Mouse (Mus musculus): Measurements from ENCODE around the gene Naalad2. TPM values are rescaled to one million over a fixed set of nuclear protein-coding genes. Genes with fewer than 3 reads are reported as not detected.
A peak's percentile ranks its signal among the peaks of the same experiment; 100 is the strongest.
"Not testable (repeated sequence)": the region's sequence is repeated elsewhere in the genome, so short reads cannot be mapped to it uniquely, and the experiment has no call there.

Gene Naalad2
- polyA plus RNA-seq (2012; rRNA removed) (0.16 and 0.21 TPM in 2 replicates), polyA plus RNA-seq (2014; fragmentation: Nextera tagmentation; extraction: Ambion mirVana) (0.35 and 0.50 TPM in 2 replicates)

GRCm38 (mm10) chr9:18402895-18403294 lies at the start of gene Naalad2:
TSS of gene Naalad2 (minus strand) at chr9:18402995.
- WGBS (ENCODE audit: insufficient replicate concordance), result 42% methylated on average over 2 of the region's 2 CpGs
- H3K27me3 ChIP-seq (ENCODE audit: control insufficient read depth, insufficient read depth, low read length); DNase-seq (ENCODE audit: low read depth in 3 of 3, low spot score in 3 of 3); H3K4me3 ChIP-seq (ENCODE audit: insufficient read depth in 1 of 2, low read depth in 2 of 2, low read length in 2 of 2); H3K4me1 ChIP-seq (replicated peaks; ENCODE audit: control insufficient read depth in 2 of 2, insufficient read depth in 2 of 2, low read length in 1 of 2); H3K9me3 ChIP-seq (ENCODE audit: control insufficient read depth, low read length); H3K9ac ChIP-seq (replicated peaks); H3K27ac ChIP-seq; ATAC-seq (ENCODE audit: insufficient read depth); H3K4me2 ChIP-seq (ENCODE audit: low read depth); H3K36me3 ChIP-seq (replicated peaks; ENCODE audit: control insufficient read depth, insufficient read depth, low read depth): not testable (repeated sequence)

GRCm38 (mm10) chr9:18431687-18432086 lies 28.9 kb upstream of the Naalad2 start:
- Histone ChIP-seq H3K9me3 (ENCODE audit: control insufficient read depth, low read length) (no peaks in the 10 kb centered on the region), H3K36me3 (replicated peaks; ENCODE audit: control insufficient read depth, insufficient read depth, low read depth) (no peaks in the 10 kb centered on the region), H3K27ac (no peak overlapping the region), H3K27me3 (ENCODE audit: control insufficient read depth, insufficient read depth, low read length) (no peaks in the 10 kb centered on the region), H3K4me3 (ENCODE audit: insufficient read depth in 1 of 2, low read depth in 2 of 2, low read length in 2 of 2) (no peak overlapping the region), H3K4me1 (replicated peaks; ENCODE audit: control insufficient read depth in 2 of 2, insufficient read depth in 2 of 2, low read length in 1 of 2) (no peaks in the 10 kb centered on the region), H3K9ac (replicated peaks) (no peak overlapping the region), H3K4me2 (ENCODE audit: low read depth) (no peak overlapping the region)
- DNase-seq (ENCODE audit: low read depth in 3 of 3, low spot score in 3 of 3), result no peak
- 69% methylated on average over 10 of the region's 10 CpGs for WGBS (ENCODE audit: insufficient replicate concordance)
- ATAC-seq (ENCODE audit: insufficient read depth), result no peak
- TF ChIP-seq EP300 (IDR thresholded peaks at IDR 0.05; ENCODE audit: low read depth) (no peak), CTCF (IDR thresholded peaks at IDR 0.05; ENCODE audit: low read depth) (no peak)

- no peak within 1 kb of the TSS for H3K27ac ChIP-seq
- H3K4me3 ChIP-seq (ENCODE audit: insufficient read depth in 1 of 2, low read depth in 2 of 2, low read length in 2 of 2), result no peak within 1 kb of the TSS
- no peaks in the 10 kb centered on the region for H3K4me1 ChIP-seq (replicated peaks; ENCODE audit: control insufficient read depth in 2 of 2, insufficient read depth in 2 of 2, low read length in 1 of 2)
- no peaks in the 10 kb centered on the region for H3K9me3 ChIP-seq (ENCODE audit: control insufficient read depth, low read length)
- H3K36me3 ChIP-seq (replicated peaks; ENCODE audit: control insufficient read depth, insufficient read depth, low read depth), result no peaks in the 10 kb centered on the region
- ATAC-seq (ENCODE audit: insufficient read depth) (no peak), DNase-seq (ENCODE audit: low read depth in 3 of 3, low spot score in 3 of 3) (no peak)
- H3K27me3 ChIP-seq (ENCODE audit: control insufficient read depth, insufficient read depth, low read length), result no peaks in the 10 kb centered on the region
- no peak within 1 kb of the TSS for H3K9ac ChIP-seq (replicated peaks)
- H3K4me2 ChIP-seq (ENCODE audit: low read depth), result no peak within 1 kb of the TSS
- TF ChIP-seq CTCF (IDR thresholded peaks at IDR 0.05; ENCODE audit: low read depth), result no peak
- TF ChIP-seq EP300 (IDR thresholded peaks at IDR 0.05; ENCODE audit: low read depth), result no peak
These were observed 27.6 kb upstream of the Naalad2 start, which contains the start of gene Mbd3l2 for GRCm38 (mm10) chr9:18430354-18430753. TSS of gene Mbd3l2 (plus strand) at chr9:18430654.

- peak in 1 of 3 experiments; percentile 1 for DNase-seq (ENCODE audit: low read depth in 3 of 3, low spot score in 3 of 3)
- not testable (repeated sequence) for H3K27me3 ChIP-seq (ENCODE audit: control insufficient read depth, insufficient read depth, low read length); H3K27ac ChIP-seq; H3K4me1 ChIP-seq (replicated peaks; ENCODE audit: control insufficient read depth in 2 of 2, insufficient read depth in 2 of 2, low read length in 1 of 2); H3K9ac ChIP-seq (replicated peaks); H3K4me3 ChIP-seq (ENCODE audit: insufficient read depth in 1 of 2, low read depth in 2 of 2, low read length in 2 of 2); ATAC-seq (ENCODE audit: insufficient read depth); H3K4me2 ChIP-seq (ENCODE audit: low read depth); H3K9me3 ChIP-seq (ENCODE audit: control insufficient read depth, low read length); H3K36me3 ChIP-seq (replicated peaks; ENCODE audit: control insufficient read depth, insufficient read depth, low read depth)
- 53% methylated on average over 4 of the region's 4 CpGs for WGBS (ENCODE audit: insufficient replicate concordance)
These were observed 9.6 kb upstream of the Naalad2 start for GRCm38 (mm10) chr9:18412371-18412770.

- H3K9me3 ChIP-seq (ENCODE audit: control insufficient read depth, low read length), result no peaks in the 10 kb centered on the region
- H3K4me2 ChIP-seq (ENCODE audit: low read depth), result no peak within 1 kb of the TSS
- WGBS (ENCODE audit: insufficient replicate concordance), result 56% methylated on average over 1 of the region's 1 CpGs
- H3K4me3 ChIP-seq (ENCODE audit: insufficient read depth in 1 of 2, low read depth in 2 of 2, low read length in 2 of 2), result no peak within 1 kb of the TSS
- TF ChIP-seq CTCF (IDR thresholded peaks at IDR 0.05; ENCODE audit: low read depth), result no peak
- no peak within 1 kb of the TSS for H3K9ac ChIP-seq (replicated peaks)
- no peak within 1 kb of the TSS for H3K27ac ChIP-seq
- H3K4me1 ChIP-seq (replicated peaks; ENCODE audit: control insufficient read depth in 2 of 2, insufficient read depth in 2 of 2, low read length in 1 of 2), result no peaks in the 10 kb centered on the region
- DNase-seq (ENCODE audit: low read depth in 3 of 3, low spot score in 3 of 3) (no peak), ATAC-seq (ENCODE audit: insufficient read depth) (no peak)
- H3K27me3 ChIP-seq (ENCODE audit: control insufficient read depth, insufficient read depth, low read length), result no peaks in the 10 kb centered on the region
- H3K36me3 ChIP-seq (replicated peaks; ENCODE audit: control insufficient read depth, insufficient read depth, low read depth), result no peaks in the 10 kb centered on the region
These were observed 1.3 kb upstream of the Naalad2 start, which contains the start of gene Ubtfl1 for GRCm38 (mm10) chr9:18404118-18404517. TSS of gene Ubtfl1 (plus strand) at chr9:18404418.

GRCm38 (mm10) chr9:18399629-18400028 lies 3.2 kb downstream of the Naalad2 start:
- no peak for TF ChIP-seq EP300 (IDR thresholded peaks at IDR 0.05; ENCODE audit: low read depth)
- no peak for TF ChIP-seq CTCF (IDR thresholded peaks at IDR 0.05; ENCODE audit: low read depth)
- H3K4me3 ChIP-seq (ENCODE audit: insufficient read depth in 1 of 2, low read depth in 2 of 2, low read length in 2 of 2), result no peak overlapping the region
- 54% methylated on average over 1 of the region's 1 CpGs for WGBS (ENCODE audit: insufficient replicate concordance)
- H3K27me3 ChIP-seq (ENCODE audit: control insufficient read depth, insufficient read depth, low read length), result no peaks in the 10 kb centered on the region
- no peak for DNase-seq (ENCODE audit: low read depth in 3 of 3, low spot score in 3 of 3)
- H3K4me2 ChIP-seq (ENCODE audit: low read depth), result no peak overlapping the region
- ATAC-seq (ENCODE audit: insufficient read depth), result no peak
- no peaks in the 10 kb centered on the region for H3K36me3 ChIP-seq (replicated peaks; ENCODE audit: control insufficient read depth, insufficient read depth, low read depth)
- H3K9me3 ChIP-seq (ENCODE audit: control insufficient read depth, low read length), result no peaks in the 10 kb centered on the region
- no peak overlapping the region for H3K27ac ChIP-seq
- no peak overlapping the region for H3K9ac ChIP-seq (replicated peaks)
- no peaks in the 10 kb centered on the region for H3K4me1 ChIP-seq (replicated peaks; ENCODE audit: control insufficient read depth in 2 of 2, insufficient read depth in 2 of 2, low read length in 1 of 2)
